Mouse (Mus musculus) cerebellum, postnatal 14 days (tissue): ENCODE results near the gene Soat1.
A peak's percentile ranks its signal among the peaks of the same experiment; 100 is the strongest.
"Not testable (repeated sequence)": the region's sequence is repeated elsewhere in the genome, so short reads cannot be mapped to it uniquely, and the experiment has no call there.

Experiments
- DNase-seq, 2 experiments: peaks; one replicate each; pipeline ENCODE4 v3.0.0; 2021; ENCODE audit warnings: mixed read lengths in 2 of 2

The Soat1 gene

DNA sequence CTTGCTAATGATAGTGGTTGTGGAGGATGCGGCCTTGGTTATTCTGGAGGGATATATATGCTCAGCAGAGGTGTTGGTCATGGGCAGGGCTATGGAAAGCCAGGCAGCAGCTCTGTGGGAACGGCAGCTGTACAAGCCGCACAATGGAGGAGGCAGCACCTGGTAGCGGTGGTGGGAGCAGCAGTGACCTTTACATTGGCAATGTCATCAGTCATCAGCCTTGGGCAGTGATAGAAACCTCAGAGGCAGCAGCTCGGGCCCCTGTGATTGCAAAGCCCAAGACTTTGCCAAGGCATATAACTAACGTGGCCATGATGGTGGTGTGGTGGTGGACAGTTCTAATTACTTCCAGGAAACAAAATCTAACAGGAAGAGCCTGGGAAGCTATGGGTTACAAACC, 50.6 kb downstream of the Soat1 start:
- no peak for DNase-seq

DNA sequence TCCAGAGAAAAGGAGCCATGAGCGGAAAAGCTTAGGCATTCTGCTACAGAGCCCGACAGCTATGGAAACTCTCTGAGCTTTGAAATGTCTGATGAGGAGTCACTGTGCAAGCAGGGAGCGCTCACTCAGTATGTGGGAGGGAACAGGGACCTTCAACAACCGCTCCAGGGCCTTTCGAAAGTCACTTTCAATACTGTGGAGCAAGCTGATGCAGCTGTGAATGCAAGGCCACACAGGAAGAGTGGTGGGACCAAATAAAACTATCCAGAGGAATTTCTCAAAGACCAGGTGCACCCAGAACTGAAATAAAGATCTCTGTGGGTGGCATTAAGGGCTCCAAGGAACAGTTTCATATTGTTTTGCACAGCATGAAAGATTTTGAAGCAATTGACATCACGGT, 51.3 kb downstream of the Soat1 start:
- no peak for DNase-seq

DNA sequence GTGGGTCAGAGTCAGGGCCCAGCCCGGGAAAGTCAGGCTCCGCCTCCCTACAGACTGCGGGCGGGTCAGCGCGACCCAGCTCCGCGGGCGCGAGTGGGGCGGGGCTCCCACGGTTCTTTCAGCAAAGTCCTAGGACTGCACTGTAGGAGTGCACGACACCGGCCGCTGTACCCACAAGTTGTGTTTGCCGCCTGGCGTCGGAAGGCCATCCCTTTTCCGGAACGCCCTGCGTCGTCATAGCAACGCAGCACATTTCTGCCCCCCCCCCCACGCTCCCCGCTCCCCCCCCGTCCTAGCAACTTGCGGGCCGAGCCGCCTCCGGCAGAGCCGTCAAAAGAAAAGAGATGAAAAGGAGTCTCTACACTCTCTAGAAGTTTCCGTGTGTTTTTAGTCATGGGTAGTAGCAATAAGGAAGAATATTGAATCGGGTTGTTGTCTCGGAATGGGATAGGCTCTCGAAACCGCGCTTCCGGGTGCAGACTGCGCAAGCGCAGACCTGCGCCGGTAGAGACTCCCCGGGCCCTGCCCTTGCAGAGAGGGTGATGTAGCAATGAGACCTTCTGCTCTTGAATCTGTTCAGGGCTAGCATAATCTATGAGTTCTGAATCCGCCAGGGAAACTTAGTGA, 53.3 kb downstream of the Soat1 start, which contains the start of gene Axdnd1:
TSS of gene Axdnd1 (minus strand) at position 489 of the 627 bp plus-strand sequence.
- peak; percentile 87 to 91 for DNase-seq

DNA sequence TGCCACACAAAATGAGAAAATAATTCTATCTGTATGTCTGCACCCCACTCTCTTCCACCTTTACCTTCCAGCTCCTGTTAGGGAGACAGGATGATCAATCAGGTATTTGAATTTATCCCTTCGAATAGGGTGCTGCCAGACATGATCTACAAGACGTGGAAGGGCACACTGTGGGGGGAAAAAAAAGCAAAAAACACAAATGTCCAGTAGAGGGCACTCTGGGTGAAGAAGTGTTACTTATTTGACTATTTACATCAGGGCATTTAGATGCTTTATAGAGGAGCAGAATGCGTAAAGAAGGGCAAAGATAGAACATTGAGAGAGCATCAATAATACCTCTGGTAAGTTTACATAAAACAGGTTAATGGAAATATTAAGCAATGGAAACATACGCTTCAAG, 56.0 kb downstream of the Soat1 start:
- peak; percentile 37 to 42 for DNase-seq

DNA sequence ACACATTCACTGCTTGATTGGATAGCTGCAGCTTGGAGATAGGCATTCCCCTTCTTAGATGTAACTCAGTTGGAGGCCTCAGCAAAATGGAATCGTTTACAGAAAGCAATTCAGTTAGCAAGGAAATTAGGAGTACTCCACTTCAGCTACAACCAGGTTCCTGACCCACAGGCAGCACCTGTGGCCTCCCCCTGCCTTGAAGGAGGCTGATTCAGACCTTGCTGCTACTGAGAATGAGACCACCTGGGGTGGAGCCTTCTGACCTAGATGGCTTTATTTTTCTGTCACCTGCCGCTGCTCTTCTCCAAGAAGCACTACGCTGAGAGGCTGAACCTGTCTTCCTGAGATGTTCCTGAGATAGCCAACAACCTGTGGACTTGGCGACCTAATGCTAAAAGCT, 65.6 kb downstream of the Soat1 start:
- DNase-seq, result no peak

DNA sequence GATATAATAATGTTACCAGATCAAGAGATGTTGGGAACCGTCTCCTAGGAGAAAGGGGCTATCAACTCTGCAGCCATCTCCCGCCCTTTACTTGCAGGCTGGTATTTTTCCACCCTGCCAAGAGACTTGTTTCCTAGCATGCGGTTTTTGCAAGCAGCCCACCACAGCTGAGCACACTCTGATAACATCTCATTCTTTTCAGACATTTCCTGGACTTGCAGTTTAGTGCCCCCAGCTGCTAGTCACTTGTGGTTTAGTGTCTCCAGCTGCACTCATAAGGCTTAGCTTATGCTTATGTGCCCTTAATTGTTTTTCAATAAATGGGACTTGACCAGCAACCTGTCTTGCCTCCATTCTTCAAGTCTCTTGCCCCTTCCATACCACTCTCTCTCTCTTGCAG, 66.1 kb downstream of the Soat1 start:
- DNase-seq, result no peak

DNA sequence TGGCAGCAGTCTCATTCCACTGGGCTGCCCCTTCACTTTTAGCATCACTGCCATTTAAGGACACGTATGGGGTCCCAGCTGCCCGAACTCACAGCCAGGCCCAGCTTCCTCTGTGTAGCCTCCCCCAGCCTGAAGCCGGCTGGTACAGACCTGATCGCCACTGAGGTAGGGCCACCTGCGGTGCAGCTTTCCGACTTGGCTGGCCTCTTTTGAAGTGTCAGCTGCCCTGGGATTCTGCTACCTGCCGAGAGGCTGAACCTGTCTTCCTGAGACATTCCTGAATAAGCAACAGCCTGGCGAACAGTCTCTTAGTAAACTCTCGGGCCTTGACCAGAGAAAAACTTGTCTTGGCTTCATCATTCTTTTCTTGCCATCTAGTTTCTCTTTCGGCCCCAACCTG, 70.9 kb downstream of the Soat1 start:
- DNase-seq, result peak in 1 of 2 experiments; percentile 10

DNA sequence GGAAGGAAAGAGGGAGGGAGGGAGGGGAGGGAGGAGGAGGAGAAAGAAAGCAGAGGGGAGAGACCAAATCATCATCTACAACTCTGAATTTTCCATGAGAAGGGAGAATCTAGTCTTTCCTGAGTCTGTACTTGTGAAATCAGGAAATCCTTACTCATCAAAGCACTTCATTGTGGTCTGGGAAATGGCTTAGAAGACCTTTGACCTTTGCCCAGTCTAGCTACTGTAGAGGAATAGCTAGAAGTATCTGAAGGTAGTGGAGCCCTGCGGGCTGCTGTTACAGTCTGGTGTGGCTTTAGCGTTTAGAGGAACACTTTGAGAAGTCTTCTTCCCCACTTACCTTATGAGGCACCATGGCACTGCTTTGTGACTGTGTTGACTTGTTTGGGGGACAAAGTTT, 71.6 kb downstream of the Soat1 start:
- no peak for DNase-seq

DNA sequence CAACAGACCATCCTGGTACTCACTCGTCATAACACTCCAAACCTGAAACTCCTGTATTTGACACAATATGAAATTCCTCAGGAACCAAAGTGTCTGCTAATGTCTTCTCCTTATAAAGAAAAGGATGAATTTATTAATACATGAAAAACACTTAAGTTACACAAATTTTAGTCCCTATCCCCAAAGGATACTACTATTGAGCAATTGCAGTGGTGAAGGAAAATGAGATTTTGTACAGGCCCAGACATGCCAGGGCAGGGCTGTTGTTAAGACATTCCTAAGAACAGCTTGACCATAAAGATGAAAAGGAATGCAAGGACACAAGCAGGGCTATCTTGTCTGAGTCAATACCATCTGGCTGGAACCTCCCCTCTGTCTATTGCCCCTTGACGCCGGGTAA, 74.0 kb downstream of the Soat1 start:
- DNase-seq, result not testable (repeated sequence)

DNA sequence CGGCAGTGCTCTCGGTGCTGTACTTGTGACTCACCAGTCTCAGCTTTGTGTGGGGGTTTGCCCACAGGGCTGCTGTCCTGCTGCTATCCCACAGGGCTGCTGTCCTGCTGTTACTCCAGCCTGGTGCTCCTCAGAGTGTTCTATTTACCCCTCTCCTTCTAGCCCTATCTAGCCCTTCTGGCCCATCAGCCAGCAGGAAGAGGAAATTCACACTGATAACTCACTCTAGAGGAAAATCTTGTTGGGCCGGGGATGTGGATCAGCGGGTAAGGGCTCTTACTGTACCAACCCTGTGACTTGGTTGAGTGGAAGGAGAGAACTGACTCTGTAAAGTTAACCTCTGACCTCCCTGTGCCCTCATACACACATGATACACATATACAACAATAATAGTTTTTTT, 81.0 kb downstream of the Soat1 start:
- DNase-seq, result no peak

DNA sequence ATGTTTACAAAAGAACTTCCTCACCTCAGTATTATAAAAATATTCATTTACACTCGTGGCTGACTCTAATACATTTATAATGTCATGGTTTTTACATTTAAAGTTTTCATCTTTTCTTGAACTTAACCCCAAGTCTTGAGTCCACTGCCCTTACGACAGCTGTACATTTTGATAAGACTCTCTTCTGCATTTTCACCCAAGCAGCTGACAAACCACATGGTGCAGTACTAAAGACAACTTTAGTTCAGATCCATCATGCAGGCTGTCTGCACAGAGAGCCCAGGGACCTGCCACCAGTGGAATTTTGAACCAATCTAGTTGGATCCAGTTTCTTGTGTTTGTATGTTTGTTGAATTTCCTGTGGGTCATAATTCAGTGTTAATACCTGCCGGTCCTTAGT, 87.3 kb downstream of the Soat1 start:
- DNase-seq, result no peak

DNA sequence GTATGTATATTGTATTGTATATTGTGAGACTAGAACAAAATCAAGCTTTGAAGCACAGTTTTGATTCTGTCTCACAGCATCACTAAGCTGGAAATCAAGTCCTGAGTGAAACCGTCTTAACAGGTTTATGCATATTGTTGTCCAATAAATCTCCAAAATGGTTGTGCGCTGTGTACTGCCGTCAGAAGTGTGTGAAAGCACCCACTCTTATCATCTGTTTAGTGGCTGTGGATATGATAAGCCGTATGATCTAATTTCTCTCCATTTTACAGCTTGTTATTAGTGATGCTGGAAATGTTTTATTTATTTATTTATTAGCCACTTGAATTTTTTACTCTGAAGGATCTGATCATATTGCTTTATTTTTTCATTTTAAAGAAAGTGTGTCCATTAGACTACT, 87.9 kb downstream of the Soat1 start:
- DNase-seq, result no peak

DNA sequence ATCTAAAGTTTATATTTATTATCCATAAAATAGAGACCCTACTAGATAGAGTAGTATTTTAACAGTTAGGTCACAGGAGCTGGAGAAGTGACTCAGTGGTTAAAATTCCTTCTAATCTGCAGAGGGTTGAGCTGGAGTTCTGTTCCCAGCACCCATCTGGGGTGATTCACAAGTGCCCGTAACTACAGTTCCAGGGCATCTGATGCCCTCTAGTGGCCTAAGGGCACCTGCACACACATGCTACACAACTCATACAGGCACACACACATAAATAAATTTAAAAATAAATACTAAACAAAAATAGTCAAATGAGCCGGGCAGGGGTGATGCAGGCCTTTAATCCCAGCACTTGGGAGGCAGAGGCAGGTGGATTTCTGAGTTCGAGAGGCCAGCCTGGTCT, 92.9 kb downstream of the Soat1 start:
- no peak for DNase-seq
